Mouse (Mus musculus): ENCODE measurements around the gene Mapk1ip1.

Gene Mapk1ip1

DNA sequence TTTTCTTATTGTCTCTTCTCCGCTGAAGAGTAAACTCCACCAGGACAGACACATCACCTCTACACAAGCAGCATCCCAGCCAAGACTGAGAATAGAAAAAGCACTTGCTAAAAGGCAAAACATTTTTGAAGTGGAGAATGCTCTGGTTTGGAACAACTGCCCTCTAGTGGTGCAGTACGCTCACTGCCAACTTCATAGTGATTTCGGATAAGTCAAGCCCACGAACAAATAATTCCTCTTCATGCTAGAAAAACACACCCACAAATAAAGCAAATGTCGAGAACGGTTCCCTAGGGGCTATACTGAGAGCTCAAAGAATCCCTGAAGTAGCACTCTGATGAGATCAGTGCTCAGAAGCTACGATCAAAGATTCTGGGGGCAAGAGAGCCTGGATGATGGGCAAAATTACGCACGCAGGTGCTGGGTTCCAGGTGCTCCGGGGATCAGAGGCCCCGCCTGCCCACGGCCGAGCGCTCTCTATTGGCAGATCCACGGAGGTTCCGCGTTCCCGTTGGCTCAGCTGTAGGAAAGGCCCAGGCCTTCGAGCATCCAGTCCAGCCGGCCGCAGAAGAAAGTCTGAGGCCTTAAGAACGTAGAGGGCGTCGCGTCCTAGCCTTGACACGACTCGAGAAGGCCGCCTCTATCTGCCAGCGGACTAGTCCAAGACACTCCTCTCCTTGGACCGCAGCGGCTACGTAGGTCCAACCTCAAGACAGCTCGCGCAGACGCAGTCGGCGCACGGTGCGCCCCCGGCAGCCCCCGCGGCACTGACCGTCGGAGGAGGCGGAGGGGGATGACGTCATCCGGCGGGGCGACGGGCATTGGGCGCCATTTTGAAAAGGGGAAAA, at the start of gene Mapk1ip1, which contains the start of gene Ppp2r2d:
Gene Mapk1ip1 (minus strand): TSS at position 730 of the 848 bp plus-strand sequence.
Gene Ppp2r2d (plus strand): TSS at position 536 of the 848 bp plus-strand sequence.
- DNase-seq (ENCODE audit: low read depth) = peak; percentile 98

DNA sequence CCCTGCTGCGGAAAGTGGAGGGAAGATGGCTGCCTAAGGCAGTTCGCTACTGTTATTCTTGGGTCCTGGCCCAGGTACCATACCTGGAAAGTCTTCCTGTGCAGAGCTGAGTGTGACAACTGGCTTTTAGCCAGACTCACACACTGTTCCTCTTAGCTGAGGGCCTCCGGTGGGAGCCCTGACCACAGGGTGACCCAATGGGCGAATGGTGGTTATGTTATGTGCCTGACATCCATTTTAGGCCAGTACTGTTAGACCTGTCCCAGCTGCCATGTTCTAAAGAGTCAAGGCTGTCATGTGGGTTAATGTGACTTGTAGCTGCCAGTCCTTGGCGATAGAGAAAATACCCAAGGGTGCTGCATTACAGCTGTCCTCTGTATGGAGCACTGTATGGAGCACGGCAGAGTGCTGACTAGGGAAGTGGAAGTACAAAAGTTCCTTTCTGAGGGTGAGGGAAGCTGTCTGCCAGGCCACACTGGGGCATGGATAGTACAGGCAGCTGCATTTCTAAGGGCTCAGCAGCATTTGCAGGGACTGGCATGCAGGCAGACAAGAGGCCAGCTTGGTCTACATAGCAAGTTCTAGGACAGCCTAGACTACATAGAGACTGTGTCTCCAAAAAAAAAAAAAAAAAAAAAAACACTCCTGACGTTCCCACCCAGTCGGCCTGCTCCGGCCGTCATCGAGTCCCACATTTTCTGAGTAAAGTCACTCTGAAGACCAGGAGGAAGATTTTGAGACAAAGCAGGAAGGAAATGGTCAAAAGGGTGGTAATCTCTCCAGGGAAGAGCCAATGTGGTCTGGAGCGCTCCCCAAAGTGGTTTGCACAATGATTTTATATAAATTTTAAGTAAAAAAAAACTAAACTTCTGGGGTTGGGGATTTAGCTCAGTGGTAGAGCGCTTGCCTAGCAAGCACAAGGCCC, 39.6 kb upstream of the Mapk1ip1 start:
- DNase-seq (ENCODE audit: low read depth) = no peak

DNA sequence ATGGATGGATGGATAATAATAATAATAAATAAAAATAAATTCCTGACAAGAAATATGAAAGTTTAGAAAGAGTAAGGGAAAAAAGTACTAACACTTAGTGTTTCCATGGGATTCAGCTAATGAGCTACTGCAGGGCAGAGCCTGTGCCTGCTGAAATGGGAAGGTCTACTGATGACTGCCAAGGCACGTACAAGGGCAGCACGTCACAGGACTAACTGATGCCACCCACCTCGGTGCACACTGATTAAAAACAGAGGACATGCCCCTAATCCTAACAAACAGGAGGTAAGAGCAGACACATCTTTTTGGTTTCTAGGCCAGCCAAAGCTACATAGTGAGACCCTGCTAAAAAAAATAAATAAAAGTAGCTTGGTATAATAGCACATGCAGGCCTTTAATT, 37.7 kb upstream of the Mapk1ip1 start:
- DNase-seq (ENCODE audit: low read depth) = no peak

DNA sequence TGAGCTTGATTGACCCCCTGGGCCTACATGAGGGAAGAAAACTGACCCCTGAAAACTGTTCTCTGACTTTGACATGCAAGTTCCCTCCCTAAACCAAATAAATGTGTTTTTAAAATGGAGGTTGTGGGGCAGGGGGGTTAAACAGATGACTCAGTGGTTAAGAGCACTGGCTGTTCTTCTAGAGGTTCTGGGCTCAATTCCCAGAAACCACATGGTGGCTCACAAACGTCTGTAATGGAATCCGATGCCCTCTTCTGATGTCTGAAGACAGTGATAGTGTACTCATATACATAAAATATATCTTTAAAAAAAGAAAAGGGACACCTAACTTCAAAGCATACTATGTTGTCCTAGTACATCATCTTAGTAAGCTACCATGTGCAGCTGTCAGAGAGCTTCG, 29.0 kb upstream of the Mapk1ip1 start:
- DNase-seq (ENCODE audit: low read depth) = no peak

DNA sequence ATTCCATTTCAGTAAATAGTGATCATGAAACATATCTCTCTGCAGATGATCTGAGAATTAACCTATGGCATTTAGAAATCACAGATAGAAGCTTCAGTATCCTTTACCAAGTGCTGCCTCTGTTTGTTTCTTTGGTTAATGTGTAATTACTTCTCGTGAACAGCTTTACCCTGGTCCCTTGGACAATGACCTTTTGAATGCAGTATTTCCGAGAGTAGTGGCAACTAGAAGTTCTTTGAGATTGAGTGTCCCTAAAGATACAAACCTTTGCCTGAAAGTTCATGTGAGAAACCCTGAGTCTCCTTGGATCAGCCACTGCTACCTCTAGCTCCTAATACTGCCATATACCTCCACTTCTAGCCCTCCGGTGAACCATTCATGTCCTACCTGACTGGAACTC, 26.9 kb upstream of the Mapk1ip1 start:
- no peak for DNase-seq (ENCODE audit: low read depth)

DNA sequence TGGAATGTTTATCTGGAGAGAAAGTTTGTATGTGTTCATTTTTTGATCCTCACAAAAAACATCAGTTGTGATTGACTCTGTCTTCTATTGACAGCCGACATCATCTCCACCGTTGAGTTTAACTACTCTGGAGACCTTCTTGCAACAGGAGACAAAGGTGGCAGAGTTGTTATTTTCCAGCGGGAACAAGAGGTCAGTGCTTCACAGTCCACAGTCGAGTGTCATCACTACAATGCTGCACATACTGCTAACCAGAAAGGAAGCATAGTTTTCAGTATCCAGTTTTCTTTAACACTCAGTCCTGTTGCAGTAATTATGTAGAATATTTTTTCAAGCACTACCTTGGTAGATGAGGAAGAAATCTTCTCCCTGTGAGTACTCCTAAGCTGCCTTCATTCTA, 22.2 kb upstream of the Mapk1ip1 start:
- DNase-seq (ENCODE audit: low read depth) = no peak

DNA sequence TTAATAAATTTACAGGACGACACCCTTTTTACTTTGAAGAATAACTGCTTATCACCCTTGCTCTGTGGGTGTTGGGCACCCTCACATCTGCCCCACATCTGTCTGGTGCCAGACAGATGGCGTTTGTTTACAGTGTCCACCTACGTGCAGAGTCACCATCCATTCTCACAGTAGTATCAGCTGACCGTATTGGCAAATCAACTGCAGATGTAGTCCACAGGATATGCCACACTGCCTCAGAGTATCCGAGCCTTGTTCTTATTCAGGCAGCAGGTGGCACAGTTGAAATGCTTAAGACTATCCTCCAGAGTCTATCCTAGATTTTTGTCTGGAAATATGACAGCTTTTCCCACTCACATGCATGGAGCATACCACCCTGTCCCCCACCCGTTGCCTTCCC, 21.2 kb upstream of the Mapk1ip1 start:
- DNase-seq (ENCODE audit: low read depth) = no peak

DNA sequence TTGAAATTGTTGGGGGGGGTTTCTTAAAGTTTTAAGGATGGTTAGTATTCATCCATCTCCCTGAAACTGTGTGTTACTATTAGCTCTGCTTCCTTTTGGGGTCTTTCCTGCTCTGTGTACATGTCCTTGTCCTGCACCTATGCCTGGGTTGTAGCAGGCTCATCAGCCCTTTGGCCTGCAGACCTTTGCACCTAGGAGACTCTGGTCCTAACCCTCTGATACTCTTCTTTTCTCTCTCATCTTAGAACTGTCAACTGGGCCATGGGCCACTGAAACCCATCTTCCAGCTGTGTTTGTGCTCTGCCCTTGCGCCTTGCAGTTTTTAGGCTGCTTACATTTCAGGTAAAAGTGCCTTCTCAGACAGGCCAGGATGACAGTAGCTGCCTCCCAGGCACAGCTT, 18.7 kb upstream of the Mapk1ip1 start:
- DNase-seq (ENCODE audit: low read depth) = no peak

DNA sequence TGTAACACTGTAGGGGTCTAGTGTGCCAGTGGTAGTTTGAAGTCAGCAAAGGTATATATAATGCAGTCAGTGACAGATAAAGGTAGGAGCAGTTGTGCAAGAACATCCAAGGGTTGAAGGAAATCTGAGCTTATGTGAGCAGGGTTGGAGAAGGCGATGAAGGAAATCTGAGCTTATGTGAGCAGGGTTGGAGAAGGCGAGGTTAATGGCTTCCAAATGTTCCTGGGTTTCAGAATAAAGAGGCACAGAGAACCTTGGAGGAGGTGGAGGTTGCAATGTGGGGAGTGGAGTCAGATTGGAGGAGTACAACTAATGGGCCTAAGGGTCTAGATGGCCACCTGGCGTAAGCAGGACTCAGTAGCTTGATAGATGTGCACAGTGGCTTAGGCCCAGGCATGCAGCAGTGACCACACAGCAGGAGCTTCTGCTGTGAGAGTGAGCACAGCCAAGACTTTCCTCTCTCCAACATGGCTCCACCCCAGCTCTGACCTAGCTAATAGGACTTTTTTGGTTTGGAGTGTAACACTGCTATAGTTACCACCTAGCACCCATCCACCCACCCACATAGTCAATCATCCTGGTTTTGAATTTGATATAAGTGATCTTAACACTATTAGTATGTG, 18.0 kb upstream of the Mapk1ip1 start:
- DNase-seq (ENCODE audit: low read depth) = no peak

DNA sequence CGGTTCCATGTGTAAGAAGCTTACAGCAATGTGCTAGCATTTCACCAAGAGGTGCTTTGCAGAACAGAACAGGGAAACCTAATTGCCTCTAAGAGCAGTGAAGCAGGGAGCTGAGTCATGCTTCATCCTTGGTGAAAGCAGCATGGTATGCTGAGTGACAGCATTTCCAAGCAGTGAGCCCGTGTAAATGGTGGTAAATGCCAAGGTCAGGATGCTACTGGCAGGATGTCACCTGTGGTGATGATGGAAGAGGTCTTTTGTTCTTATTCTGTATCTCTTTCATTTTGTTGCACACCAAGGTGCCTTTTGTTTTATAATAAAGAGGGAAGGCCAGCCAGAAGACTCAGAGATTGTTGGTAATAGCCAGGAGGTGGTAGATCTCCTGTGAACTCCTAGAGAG, 10.6 kb upstream of the Mapk1ip1 start:
- DNase-seq (ENCODE audit: low read depth) = no peak

DNA sequence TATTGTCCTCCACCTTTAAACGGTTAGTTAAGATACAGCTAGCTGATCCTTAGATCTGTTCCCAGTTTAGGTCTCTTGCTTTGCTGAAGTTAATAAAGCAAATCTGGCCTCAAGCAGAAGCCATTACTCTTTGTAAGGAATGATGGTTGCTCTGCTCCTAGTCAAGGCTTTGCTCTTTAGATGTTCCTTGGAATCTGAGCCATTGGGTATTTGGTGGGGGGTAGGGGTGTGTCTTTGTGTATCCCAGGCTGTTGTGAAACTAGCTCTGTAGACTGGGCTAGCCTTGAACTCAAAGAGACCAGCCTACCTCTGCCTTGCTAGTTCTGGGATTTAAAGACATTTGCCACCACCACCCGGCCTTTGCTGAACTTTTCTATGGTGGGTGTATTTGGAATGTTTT, 8.1 kb upstream of the Mapk1ip1 start:
- DNase-seq (ENCODE audit: low read depth) = no peak

DNA sequence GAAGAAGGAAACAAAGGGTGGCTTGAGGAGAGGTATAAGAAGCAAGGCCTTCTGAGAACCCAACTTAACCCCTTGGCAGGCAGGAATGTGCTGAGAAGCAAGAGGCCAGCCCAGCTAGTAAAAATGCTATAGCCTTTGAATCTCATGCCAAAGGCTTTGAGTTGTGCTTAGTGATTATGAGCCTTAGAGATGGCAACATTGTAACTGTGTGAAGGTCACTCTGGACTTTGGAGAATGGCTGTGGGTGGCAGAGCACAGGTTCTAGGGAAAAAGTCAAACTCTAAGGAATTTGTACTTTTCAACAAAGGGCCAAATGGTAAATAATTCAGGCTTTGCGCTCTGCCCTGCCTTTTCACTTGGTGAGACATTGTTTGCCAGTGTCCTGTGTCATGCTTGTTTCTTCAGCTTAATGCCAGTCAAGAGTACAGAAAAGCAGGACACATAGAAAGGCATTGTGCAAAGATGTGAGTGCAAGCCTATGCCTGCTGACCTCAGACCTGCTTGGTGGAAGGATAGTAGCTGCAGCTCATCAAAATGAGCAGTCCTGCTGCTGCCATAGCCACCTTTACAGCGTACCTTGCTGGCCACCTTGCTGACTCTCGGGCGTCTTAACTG, 7.5 kb upstream of the Mapk1ip1 start:
- DNase-seq (ENCODE audit: low read depth) = no peak

DNA sequence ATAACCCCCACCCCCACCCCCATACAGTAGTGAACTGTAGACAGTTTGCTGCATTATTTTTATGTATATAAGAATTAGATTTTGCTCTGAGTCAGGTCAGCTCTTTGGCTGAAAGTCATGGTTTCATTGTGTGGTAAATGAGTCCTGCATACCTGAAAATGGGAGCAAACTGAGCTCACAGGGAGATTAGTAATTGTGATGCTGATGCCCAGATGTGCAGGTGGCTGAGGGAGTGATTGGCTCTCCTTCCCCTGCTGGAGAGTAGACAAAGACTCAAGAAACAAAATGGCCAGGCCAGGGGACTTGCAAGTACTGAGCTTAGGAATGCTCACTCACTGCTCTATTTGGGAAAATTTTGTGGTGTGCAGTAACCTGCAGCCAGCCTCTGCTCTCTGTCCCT, 4.0 kb upstream of the Mapk1ip1 start:
- no peak for DNase-seq (ENCODE audit: low read depth)

DNA sequence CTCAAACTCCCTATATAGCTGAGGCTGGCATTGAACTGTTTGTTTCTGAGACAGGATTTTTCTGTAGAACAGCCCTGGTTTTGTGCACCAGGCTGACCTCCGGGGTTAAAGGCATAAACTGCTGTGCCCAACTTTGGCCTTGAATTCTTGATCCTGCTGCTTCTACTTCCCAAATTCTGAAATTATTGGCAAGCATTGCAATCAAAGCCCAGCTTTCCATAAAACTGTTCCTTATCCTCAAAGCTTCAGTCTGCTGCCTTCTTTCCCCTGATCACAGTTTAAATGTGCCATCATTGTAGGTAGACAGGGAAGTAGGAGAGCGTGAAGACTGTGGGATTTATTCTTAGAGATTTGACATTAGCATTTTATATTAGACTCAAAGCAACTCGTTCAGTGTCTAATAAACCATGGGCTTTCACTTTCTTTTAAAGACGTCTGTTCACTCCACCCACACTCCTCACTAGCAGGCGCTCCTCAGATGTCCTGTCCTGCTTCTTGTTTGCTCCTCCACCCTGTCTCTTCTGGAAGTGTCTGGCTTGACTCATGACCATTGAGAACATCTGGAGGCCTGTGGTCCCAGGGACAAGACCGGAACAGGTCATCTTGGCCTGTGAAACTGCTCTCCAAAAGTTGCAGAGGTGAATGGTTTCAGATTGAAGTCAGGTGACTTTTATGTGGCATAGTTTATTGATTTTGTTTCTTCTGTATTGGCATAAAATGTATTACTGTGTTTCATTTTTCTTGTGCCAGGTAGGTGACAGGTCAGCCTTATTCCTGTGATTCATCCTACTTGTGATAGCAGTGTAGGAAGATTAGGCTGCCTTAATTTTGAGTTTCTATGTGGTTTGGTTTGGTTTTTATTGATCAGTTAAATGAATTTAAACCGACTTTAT, 2.2 kb upstream of the Mapk1ip1 start:
- DNase-seq (ENCODE audit: low read depth) = peak; percentile 40

DNA sequence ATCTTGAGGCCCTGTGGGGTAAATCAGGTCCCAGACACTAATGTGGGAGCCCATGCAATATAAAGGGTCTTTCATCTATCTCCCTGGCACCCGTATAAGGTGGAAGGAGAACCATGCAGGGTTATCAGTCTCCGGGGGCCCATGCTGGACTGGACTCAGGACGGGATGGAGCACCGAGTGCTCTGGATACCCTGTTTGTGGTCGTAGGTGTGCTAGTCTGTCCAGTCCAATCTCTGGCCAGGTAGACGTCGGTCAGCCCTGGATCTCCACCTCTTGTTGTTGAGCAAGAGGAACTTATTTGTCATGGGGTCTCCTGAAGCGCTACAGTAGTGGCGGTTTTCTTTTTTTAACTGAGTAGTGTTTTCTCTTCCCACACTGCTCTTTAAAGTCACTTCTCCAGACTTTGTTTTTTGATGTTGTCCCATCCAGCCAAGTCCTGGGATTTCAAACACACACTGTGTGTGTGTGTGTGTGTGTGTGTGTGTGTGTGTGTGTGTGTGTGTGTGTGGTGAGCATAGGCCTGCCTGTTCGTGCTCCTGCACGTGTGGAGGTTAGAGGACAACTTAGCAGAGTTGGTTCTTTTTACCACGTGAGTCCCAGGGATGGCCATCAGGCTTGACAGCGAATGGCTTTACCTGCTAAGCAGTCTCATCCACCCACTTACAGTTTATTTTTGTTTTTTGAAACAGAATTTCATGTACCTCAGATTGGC, 1.4 kb upstream of the Mapk1ip1 start:
- peak; percentile 44 for DNase-seq (ENCODE audit: low read depth)

DNA sequence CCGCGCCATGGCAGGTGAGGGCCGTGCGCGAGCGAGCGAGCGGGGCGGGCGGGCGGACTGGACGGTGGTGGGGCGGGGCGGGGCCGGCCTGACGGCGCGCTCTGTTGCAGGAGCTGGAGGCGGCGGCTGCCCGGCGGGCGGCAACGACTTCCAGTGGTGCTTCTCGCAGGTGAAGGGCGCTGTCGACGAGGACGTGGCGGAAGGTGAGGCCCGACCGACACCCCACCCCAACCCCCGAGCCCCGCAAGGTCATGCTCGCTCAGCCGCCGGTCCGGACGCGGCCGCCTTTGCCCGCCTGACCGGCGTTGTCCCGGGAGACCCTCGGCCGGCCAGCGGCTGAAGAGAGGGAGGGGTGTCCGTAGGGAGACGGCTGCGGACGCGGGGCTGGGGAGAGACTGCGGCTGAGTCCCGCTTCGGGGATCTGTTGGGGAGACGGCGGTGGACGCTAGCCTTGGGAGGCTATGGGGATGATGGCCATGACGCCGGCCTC, 474 bp upstream of the Mapk1ip1 start:
- DNase-seq (ENCODE audit: low read depth) = no peak

DNA sequence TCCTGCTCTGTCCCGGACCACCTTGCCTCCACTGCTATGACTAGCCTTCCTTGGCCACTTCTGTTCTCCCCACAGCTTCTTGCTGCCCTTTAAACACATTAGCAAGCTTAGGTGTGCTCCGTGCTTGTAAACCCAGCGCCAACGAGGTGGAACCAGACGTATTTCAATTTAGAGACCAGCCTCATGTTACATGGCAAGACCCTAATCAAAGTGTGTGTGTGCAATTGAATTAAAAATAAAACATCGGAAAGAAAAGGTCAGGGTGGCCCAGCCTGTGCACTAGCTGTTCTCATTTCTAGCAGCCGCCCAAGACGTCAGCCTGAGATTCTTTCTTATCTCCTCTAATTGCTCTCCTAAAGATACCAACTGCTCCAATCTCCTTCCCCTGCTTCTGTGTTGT, 962 bp downstream of the Mapk1ip1 start:
- no peak for DNase-seq (ENCODE audit: low read depth)

DNA sequence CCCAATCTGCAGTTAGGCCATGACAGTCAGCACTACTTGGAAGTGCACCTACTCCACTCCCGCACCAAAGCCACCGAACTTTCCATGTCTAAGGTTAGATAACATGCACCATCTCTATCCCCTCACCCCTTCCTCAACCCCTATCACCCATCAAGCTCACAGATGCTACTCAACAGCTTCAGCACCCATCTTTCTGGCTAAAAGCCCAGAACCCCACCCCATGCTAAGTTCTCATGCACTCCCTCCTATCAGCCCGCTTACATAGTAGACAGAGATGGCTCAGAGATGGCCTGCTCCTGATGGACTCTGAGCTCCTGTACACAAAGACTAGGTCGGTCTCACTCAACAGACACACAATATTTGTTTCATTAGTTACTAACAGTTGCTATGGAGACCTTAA, 2.7 kb downstream of the Mapk1ip1 start:
- DNase-seq (ENCODE audit: low read depth) = no peak

DNA sequence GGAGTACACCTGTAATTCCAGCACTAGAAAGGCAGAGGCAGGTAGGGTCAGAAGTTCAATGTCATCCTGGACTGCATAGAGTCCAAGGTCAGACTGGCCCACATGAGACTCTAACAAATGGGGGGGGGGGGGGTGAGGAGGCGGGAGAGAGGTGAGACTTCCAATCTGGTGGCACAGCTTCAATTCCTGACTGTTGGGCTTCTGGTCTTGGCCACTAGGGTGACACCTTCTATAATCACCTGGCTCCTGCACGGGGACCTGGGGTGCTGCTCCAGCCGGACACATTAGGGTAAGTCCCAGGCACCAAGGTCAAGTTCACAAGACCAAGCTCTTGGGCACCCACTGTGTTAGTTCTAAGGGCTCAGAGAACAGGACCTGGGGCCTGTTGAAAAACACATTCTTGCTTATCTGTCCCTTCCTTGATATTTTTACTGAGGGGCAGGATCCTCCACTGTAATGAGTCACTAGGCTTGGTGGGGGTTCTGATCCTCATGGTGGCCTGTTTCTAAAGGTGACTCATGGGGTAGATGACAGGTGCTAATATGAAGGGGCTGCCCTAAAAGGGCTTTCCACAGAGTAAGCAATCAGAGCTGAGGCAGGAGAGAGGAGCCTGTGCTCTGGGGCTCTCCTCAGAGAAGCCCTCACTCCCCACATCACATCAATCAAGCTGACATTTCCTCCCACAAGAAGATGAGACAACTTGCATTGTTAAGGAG, 4.5 kb downstream of the Mapk1ip1 start:
- DNase-seq (ENCODE audit: low read depth) = no peak

Measured in induced T-regulatory cell, adult 2 months (primary cell).